Mouse (Mus musculus): ENCODE measurements around the gene Tm4sf1. TPM values are rescaled to one million over a fixed set of nuclear protein-coding genes. Genes with fewer than 3 reads are reported as not detected.

Tm4sf1 gene
- polyA plus RNA-seq, 1 experiment from 2014 or later = 68.3 TPM

DNA sequence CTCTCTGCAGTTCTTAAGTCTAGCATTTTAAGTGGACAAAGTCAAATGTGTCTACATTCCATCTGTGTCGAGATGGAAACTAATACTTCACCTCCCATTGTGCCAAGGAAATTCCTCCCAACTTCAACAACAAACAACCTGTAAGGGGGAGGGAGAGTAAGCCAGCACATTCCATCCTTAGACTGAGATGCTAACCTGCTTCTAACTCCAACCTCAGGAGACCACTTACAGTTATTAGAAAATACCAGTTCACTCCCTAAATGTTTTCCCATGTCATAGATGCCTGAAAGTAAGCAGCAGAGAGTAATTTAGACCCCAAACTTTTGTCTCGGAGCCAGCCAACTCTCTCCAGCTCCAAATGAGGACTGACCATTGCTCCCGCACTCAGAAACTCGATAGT lies 7.9 kb downstream of the Tm4sf1 start:
- 44% methylated on average over 4 of the region's 4 CpGs for WGBS
- H3K27ac ChIP-seq (ENCODE audit: low read length) = peak overlapping the region; percentile 57

DNA sequence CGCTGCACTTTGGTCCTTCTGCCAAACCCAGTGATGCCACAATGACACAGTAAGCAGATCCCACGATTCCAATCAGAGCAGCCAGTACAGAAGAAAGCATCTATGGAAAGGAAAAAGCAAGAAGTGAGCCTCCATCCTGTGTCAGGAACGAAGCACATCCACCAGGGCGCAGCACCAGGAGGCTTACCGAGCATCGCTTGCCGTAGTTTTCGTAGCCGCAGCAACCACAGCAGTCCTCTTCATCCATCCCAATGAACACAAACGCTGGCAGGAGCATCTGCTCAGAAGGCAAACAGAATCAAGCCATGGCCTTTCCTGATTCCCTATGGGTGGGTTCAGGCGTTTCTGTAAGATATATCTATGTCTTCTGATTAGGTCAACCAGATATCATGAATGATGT lies 9.0 kb downstream of the Tm4sf1 start:
- Histone ChIP-seq H3K36me3 (ENCODE audit: control insufficient read depth, insufficient read depth, low read length) (no peaks in the 10 kb centered on the region), H3K4me2 (ENCODE audit: low read depth, low read length) (no peak overlapping the region), H3K27me3 (replicated peaks; ENCODE audit: control insufficient read depth, insufficient read depth, low read length) (no peaks in the 10 kb centered on the region), H3K27ac (ENCODE audit: low read length) (no peak overlapping the region), H3K9me3 (ENCODE audit: control insufficient read depth, low read length) (no peaks in the 10 kb centered on the region), H3K4me3 (ENCODE audit: low read length) (no peak overlapping the region), H3K4me1 (ENCODE audit: control insufficient read depth, insufficient read depth, low read length) (peaks cover 5% of the 10 kb centered on the region; the same call in 1 of the 2 replicates), H3K9ac (ENCODE audit: low read depth, low read length) (no peak overlapping the region)
- ATAC-seq = no peak
- WGBS = 80% methylated on average over 11 of the region's 11 CpGs

More for the DNA sequence above, 7.9 kb downstream of the Tm4sf1 start:
- H3K9ac ChIP-seq (ENCODE audit: low read depth, low read length) = no peak overlapping the region
- H3K4me2 ChIP-seq (ENCODE audit: low read depth, low read length) = no peak overlapping the region
- peaks cover 5% of the 10 kb centered on the region; the same call in 1 of the 2 replicates for H3K4me1 ChIP-seq (ENCODE audit: control insufficient read depth, insufficient read depth, low read length)
- no peak for ATAC-seq
- H3K9me3 ChIP-seq (ENCODE audit: control insufficient read depth, low read length) = no peaks in the 10 kb centered on the region
- no peaks in the 10 kb centered on the region for H3K27me3 ChIP-seq (replicated peaks; ENCODE audit: control insufficient read depth, insufficient read depth, low read length)
- H3K4me3 ChIP-seq (ENCODE audit: low read length) = peak overlapping the region; percentile 20; the same call in 1 of the 2 replicates
- H3K36me3 ChIP-seq (ENCODE audit: control insufficient read depth, insufficient read depth, low read length) = no peaks in the 10 kb centered on the region

DNA sequence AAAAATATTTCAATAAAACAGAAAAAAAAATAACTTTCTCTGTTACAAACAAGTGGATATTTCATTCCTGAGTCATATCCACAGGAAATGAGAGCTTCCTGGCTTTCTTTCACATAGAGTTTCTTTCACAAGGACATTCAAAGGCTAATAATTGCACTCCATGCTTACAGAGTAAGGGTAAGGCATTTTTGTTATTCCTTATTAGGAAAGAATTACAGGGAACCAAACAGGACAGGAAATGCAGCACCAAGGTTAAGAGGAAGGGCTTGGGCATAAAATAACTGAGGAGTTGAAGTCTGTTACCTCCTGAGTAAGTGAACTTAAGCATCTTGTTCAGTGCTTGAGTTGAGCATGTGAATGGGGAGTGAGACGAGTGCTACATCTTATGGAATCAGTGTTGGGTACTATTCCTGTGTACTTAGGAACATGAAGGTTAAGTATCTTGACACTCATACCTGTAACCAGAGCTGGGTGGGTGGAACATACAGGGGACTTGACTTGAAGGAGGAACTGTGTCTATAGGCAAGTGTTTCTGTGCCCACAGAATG lies 12.8 kb downstream of the Tm4sf1 start:
- H3K4me3 ChIP-seq (ENCODE audit: low read length) = no peak overlapping the region
- H3K36me3 ChIP-seq (ENCODE audit: control insufficient read depth, insufficient read depth, low read length) = no peaks in the 10 kb centered on the region
- 68% methylated on average over 1 of the region's 1 CpGs for WGBS
- no peak overlapping the region for H3K9ac ChIP-seq (ENCODE audit: low read depth, low read length)
- H3K27me3 ChIP-seq (replicated peaks; ENCODE audit: control insufficient read depth, insufficient read depth, low read length) = no peaks in the 10 kb centered on the region
- H3K9me3 ChIP-seq (ENCODE audit: control insufficient read depth, low read length) = no peaks in the 10 kb centered on the region
- no peak overlapping the region for H3K4me2 ChIP-seq (ENCODE audit: low read depth, low read length)
- no peaks in the 10 kb centered on the region for H3K4me1 ChIP-seq (ENCODE audit: control insufficient read depth, insufficient read depth, low read length)
- no peak for ATAC-seq
- H3K27ac ChIP-seq (ENCODE audit: low read length) = peak overlapping the region; percentile 43

DNA sequence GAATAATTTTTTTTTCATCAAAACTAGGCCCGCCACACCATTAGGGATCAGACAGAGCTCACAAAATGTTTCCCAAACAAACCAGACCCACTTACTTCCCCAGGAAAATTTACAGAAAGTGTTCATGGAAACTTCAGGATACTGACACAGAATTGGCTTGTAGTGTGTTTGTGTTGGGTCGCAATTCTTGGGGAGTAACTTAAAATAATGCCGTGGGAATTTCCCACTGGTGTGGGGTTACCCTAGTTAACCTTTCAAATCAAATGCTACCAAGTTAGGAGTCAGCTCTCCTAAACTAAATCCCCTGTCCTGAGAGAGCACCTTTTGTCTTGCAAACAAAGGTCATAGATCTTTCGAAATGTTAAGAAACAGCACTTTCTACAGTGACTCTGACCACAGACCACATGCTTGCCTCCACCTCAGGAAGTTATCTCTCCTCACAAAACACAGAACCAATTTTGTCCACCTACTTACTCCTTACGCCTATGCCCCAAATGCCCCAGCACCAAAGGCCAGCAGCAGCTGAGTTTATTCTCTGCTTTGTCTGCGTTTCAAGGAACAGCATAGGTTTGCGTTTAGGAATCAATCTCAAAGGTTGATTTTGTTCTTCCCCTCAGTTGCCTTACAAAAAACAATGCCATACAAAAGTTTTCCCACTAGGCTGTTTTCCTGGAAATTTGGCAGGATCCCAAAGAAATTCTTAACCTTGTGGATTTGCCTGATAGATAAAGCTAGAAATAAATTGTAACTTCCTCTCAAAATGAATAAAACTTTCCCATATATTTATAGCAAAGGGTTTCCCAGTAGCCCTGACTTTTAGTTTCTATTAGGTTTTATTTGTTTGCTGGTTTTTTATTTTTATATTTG lies 13.7 kb downstream of the Tm4sf1 start:
- no peaks in the 10 kb centered on the region for H3K9me3 ChIP-seq (ENCODE audit: control insufficient read depth, low read length)
- WGBS = 54% methylated on average over 7 of the region's 7 CpGs
- ATAC-seq = no peak
- H3K9ac ChIP-seq (ENCODE audit: low read depth, low read length) = no peak overlapping the region
- H3K4me1 ChIP-seq (ENCODE audit: control insufficient read depth, insufficient read depth, low read length) = no peaks in the 10 kb centered on the region
- peak overlapping the region; percentile 63 for H3K27ac ChIP-seq (ENCODE audit: low read length)
- no peak overlapping the region for H3K4me2 ChIP-seq (ENCODE audit: low read depth, low read length)
- H3K27me3 ChIP-seq (replicated peaks; ENCODE audit: control insufficient read depth, insufficient read depth, low read length) = no peaks in the 10 kb centered on the region
- no peak overlapping the region for H3K4me3 ChIP-seq (ENCODE audit: low read length)
- H3K36me3 ChIP-seq (ENCODE audit: control insufficient read depth, insufficient read depth, low read length) = no peaks in the 10 kb centered on the region

DNA sequence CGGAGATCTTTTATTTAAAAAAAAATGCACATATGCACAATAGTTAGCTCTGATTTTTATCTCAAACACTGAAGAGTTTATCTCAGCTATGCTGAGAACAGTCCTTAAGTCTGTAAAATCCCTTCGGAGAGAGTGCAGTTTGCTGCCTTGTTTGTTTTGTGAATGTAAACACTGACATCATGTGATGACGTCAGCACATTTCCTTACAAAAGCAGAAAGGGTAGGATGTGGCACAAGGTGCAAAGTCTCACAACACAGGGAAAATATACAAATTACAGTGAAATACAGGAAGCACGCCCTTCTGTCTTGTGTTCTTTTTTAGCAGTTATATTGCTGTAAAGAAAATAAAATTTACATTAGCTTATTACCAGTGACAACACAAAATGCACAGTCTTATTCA lies 14.3 kb downstream of the Tm4sf1 start:
- Histone ChIP-seq H3K27me3 (replicated peaks; ENCODE audit: control insufficient read depth, insufficient read depth, low read length) (no peaks in the 10 kb centered on the region), H3K27ac (ENCODE audit: low read length) (no peak overlapping the region), H3K4me3 (ENCODE audit: low read length) (no peak overlapping the region), H3K9ac (ENCODE audit: low read depth, low read length) (no peak overlapping the region), H3K36me3 (ENCODE audit: control insufficient read depth, insufficient read depth, low read length) (no peaks in the 10 kb centered on the region), H3K4me1 (ENCODE audit: control insufficient read depth, insufficient read depth, low read length) (no peaks in the 10 kb centered on the region), H3K9me3 (ENCODE audit: control insufficient read depth, low read length) (no peaks in the 10 kb centered on the region), H3K4me2 (ENCODE audit: low read depth, low read length) (no peak overlapping the region)
- 39% methylated on average over 4 of the region's 4 CpGs for WGBS
- peak; percentile 40; the same call in 1 of the 2 replicates for ATAC-seq

DNA sequence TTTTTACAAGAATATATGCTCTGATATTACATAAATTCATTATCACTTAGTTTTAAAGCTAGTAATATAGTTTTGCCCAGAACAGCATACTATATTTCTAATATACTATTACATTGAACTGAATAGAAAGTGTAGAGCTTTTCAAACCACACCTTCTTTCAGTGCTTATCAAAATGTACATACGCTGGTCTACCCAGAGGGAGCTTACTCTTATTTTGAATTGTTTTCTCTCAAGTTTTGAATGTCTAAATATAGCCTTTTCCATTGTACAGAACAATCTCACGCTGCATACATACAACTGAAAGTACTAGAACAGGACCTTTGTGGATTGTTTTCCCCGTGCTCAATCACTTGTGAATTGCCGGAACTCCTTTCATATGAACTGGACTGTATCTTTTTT lies 23.6 kb downstream of the Tm4sf1 start:
- no peaks in the 10 kb centered on the region for H3K9me3 ChIP-seq (ENCODE audit: control insufficient read depth, low read length)
- WGBS = 84% methylated on average over 4 of the region's 4 CpGs
- H3K27me3 ChIP-seq (replicated peaks; ENCODE audit: control insufficient read depth, insufficient read depth, low read length) = no peaks in the 10 kb centered on the region
- no peak overlapping the region for H3K9ac ChIP-seq (ENCODE audit: low read depth, low read length)
- ATAC-seq = no peak
- H3K27ac ChIP-seq (ENCODE audit: low read length) = no peak overlapping the region
- no peaks in the 10 kb centered on the region for H3K36me3 ChIP-seq (ENCODE audit: control insufficient read depth, insufficient read depth, low read length)
- H3K4me2 ChIP-seq (ENCODE audit: low read depth, low read length) = no peak overlapping the region
- no peak overlapping the region for H3K4me3 ChIP-seq (ENCODE audit: low read length)
- no peaks in the 10 kb centered on the region for H3K4me1 ChIP-seq (ENCODE audit: control insufficient read depth, insufficient read depth, low read length)

DNA sequence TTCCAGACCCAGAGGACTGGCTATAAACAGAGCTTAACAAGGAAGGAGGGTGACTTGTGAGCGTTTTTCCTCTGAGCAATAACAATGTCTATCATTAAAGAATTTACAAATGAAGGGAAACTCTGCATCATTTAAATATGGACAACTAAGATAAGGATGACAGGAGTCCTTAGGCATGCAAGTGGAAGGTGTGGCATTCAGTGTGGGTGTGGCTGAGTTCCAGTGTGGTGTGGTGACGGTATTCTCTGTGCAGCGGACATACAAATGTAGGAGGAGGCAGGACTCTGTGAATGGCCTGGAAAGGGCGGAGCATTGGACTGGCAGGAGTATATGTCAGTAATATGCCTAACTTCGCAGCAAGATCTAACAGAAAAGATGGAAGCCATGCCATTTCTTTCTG lies 24.3 kb downstream of the Tm4sf1 start:
- H3K27me3 ChIP-seq (replicated peaks; ENCODE audit: control insufficient read depth, insufficient read depth, low read length) = no peaks in the 10 kb centered on the region
- ATAC-seq = peak; percentile 77; the same call in 1 of the 2 replicates
- no peaks in the 10 kb centered on the region for H3K4me1 ChIP-seq (ENCODE audit: control insufficient read depth, insufficient read depth, low read length)
- no peaks in the 10 kb centered on the region for H3K9me3 ChIP-seq (ENCODE audit: control insufficient read depth, low read length)
- H3K27ac ChIP-seq (ENCODE audit: low read length) = no peak overlapping the region
- no peak overlapping the region for H3K4me3 ChIP-seq (ENCODE audit: low read length)
- H3K4me2 ChIP-seq (ENCODE audit: low read depth, low read length) = no peak overlapping the region
- no peak overlapping the region for H3K9ac ChIP-seq (ENCODE audit: low read depth, low read length)
- WGBS = 69% methylated on average over 5 of the region's 5 CpGs
- no peaks in the 10 kb centered on the region for H3K36me3 ChIP-seq (ENCODE audit: control insufficient read depth, insufficient read depth, low read length)

DNA sequence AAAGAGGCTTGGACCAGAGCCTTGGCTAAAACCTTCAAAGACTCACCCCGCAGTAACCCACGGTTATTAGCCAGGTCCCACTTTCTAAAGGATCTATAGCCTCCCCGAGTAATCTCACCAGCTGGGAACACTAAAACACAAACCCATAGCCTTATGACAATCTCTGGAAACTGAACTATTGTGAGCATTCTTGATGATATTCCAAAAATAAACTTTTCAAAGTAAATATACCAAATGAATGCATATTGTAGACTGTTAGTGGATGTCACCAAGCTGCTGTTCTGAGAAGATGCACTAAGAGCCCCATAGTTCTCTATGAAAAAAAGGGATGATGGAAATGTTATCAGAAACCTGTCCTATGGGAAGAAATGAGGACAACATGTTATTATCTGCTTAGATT lies 25.0 kb downstream of the Tm4sf1 start:
- no peak overlapping the region for H3K27ac ChIP-seq (ENCODE audit: low read length)
- 58% methylated on average over 3 of the region's 3 CpGs for WGBS
- no peak overlapping the region for H3K9ac ChIP-seq (ENCODE audit: low read depth, low read length)
- no peaks in the 10 kb centered on the region for H3K9me3 ChIP-seq (ENCODE audit: control insufficient read depth, low read length)
- H3K4me2 ChIP-seq (ENCODE audit: low read depth, low read length) = no peak overlapping the region
- no peaks in the 10 kb centered on the region for H3K27me3 ChIP-seq (replicated peaks; ENCODE audit: control insufficient read depth, insufficient read depth, low read length)
- no peak overlapping the region for H3K4me3 ChIP-seq (ENCODE audit: low read length)
- ATAC-seq = no peak
- H3K4me1 ChIP-seq (ENCODE audit: control insufficient read depth, insufficient read depth, low read length) = no peaks in the 10 kb centered on the region
- no peaks in the 10 kb centered on the region for H3K36me3 ChIP-seq (ENCODE audit: control insufficient read depth, insufficient read depth, low read length)

DNA sequence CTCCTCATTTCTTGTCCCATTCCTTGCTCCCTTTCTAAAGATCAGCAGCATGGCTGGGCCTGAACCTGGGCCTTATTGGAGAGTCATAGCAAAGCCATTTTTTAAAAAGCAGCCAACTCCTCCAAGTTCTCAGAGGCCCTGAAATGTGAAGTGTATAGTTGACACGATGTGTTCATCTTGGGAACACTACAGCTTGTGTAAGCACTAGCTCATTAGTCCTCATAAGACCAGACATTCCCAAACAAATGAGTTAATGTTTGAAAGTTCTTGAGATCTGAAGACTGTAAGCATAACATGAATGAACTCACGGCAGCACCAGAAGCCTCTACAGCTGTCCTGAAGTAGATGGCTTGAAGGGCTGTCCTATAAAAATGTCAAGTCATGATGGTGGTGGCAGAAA lies 32.8 kb downstream of the Tm4sf1 start:
- 43% methylated on average over 2 of the region's 2 CpGs for WGBS
- no peak overlapping the region for H3K4me2 ChIP-seq (ENCODE audit: low read depth, low read length)
- no peak overlapping the region for H3K27ac ChIP-seq (ENCODE audit: low read length)
- peak; percentile 40; the same call in 1 of the 2 replicates for ATAC-seq
- H3K4me3 ChIP-seq (ENCODE audit: low read length) = no peak overlapping the region
- H3K4me1 ChIP-seq (ENCODE audit: control insufficient read depth, insufficient read depth, low read length) = no peaks in the 10 kb centered on the region
- no peak overlapping the region for H3K9ac ChIP-seq (ENCODE audit: low read depth, low read length)
- H3K36me3 ChIP-seq (ENCODE audit: control insufficient read depth, insufficient read depth, low read length) = no peaks in the 10 kb centered on the region
- H3K9me3 ChIP-seq (ENCODE audit: control insufficient read depth, low read length) = no peaks in the 10 kb centered on the region
- H3K27me3 ChIP-seq (replicated peaks; ENCODE audit: control insufficient read depth, insufficient read depth, low read length) = no peaks in the 10 kb centered on the region
